Mouse (Mus musculus) bone marrow, adult 2 months (tissue): ENCODE measurements around the gene Parp8. TPM values are rescaled to one million over a fixed set of nuclear protein-coding genes. Genes with fewer than 3 reads are reported as not detected.

ENCODE experiments used
- H3K27ac ChIP-seq: fragments of 200-500 bp; 2 replicates; pipeline ENCODE4 v1.5.1; 2012; ENCODE audit warnings: low read depth, mild to moderate bottlenecking, control low read depth, inconsistent platforms, low read length; ENCODE audit not compliant: control insufficient read depth, poor library complexity, insufficient read depth
- H3K4me1 ChIP-seq: fragments of 200-500 bp; 2 replicates; pipeline ENCODE4 v1.6.1; 2011; ENCODE audit warnings: low read length; ENCODE audit not compliant: control insufficient read depth, insufficient read depth
- H3K4me3 ChIP-seq: fragments of 200-500 bp; replicated peaks from 2 replicates; pipeline ENCODE3; 2011; ENCODE audit warnings: mild to moderate bottlenecking, low read depth, low read length, control low read depth; ENCODE audit not compliant: control insufficient read depth
- CTCF ChIP-seq: fragments of 200-500 bp; IDR thresholded peaks from 2 replicates; pipeline ENCODE4 v1.5.1; 2011; ENCODE audit warnings: low read length, control low read depth; ENCODE audit not compliant: control insufficient read depth, insufficient read depth
- POLR2A ChIP-seq: fragments of 200-500 bp; IDR thresholded peaks from 2 replicates; pipeline ENCODE4 v1.6.1; 2011; ENCODE audit warnings: low read depth, mild to moderate bottlenecking, control low read depth, low read length, borderline replicate concordance; ENCODE audit not compliant: control insufficient read depth
- WGBS: fragments of 180-500 bp; shearing (Covaris S2); methylation state at CpG from one replicate; pipeline ENCODE4 v1.1.7; 2018; 5-methylcytosine and 5-hydroxymethylcytosine counted together
- polyA plus RNA-seq: library from polyadenylated mRNA; stranded (reverse); fragments of >200 nt; gene quantifications from 2 replicates; pipeline ENCODE4 v1.2.4, GENCODE M21; 2011; ENCODE audit warnings: low replicate concordance; ENCODE audit not compliant: missing spikeins, insufficient read depth, insufficient read length

The Parp8 gene
- polyA plus RNA-seq: 13.0 and 31.9 TPM in 2 replicates

DNA sequence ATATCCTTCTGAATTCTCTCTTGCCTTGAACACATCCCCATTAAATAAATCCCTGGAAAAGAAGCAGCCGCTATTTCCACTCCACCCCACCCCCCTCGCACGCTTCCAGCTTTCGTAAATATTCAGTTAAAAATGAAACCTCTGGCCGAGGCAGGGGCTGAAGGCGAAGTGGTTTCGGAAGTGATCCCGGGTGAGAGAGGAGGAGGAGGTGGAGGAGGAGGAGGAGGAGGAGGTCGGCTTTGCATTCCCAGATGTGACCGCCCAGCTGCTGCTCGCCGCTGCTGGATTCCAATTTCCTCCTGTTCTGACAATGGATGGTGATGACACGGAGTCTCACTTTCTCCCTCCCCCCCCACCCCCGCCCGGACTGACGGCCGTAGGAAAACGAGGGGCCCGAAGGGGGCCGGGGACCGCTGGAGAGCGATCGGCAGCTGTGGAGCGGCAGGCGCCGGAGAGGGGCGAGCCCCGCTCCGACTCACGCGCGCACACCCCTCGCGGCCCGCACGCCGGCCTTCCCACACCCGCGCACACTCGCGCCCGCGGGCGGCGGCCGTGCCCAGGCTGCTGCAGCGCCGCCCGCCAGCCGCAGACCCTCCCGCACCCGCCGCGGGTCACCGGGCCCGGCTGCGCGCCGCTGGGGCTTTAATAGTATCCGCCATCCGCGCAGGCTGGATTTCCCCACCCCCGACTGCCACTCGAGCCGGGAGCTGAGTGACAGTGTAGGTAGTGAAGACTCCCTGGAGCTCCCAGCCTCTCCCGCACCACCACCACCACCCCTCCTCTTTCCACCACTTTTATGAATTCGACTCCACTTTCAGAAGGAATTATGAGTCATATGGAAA is at the start of gene Parp8:
TSS of gene Parp8 (minus strand) at position 312 of the 842 bp plus-strand sequence.
- H3K4me3 ChIP-seq: peak within 1 kb of the TSS; percentile 99
- H3K4me1 ChIP-seq: peaks cover 3% of the 10 kb centered on the region; the same call in 1 of the 2 replicates
- WGBS: 1% methylated on average over 65 of the region's 67 CpGs
- peak within 1 kb of the TSS; percentile 99 for H3K27ac ChIP-seq
- TF ChIP-seq POLR2A: peak; percentile 34; the same call in 1 of the 2 replicates
- TF ChIP-seq CTCF: no peak

DNA sequence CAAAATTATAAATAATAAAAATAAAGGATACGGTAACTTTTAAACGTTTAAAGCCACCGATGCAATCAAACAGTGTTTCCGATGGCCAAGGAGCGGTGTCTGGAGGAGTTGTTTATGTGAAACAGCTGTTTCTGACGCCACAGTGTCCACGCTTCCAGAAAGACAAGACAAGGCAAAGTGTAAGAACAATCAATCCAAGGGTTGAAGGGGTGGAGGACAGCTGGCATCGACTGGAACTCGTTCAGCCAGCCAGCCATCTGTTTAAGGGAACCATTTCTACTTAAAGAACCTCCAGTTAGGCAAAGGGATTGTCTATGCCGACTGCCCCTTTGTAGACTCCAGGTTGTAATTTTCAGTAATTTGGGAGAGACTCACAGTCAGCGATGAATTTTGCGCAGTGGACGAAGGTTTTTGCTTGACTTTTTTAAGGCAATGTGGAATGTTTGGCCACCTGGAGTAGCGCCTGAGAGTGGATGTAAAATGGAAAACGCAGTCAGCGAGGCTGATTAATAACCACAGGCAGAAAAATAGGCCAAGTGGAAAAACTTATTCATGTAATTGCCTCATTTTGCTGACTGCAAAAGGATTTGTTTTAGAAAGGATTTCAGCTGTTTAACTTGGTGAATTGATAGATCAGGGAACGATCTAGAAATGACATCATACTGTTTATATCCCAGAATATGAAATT is 37.4 kb upstream of the Parp8 start:
- WGBS: 90% methylated on average over 17 of the region's 17 CpGs
- no peak overlapping the region for H3K4me3 ChIP-seq
- no peak for TF ChIP-seq CTCF
- TF ChIP-seq POLR2A: no peak
- H3K4me1 ChIP-seq: no peaks in the 10 kb centered on the region
- no peak overlapping the region for H3K27ac ChIP-seq

DNA sequence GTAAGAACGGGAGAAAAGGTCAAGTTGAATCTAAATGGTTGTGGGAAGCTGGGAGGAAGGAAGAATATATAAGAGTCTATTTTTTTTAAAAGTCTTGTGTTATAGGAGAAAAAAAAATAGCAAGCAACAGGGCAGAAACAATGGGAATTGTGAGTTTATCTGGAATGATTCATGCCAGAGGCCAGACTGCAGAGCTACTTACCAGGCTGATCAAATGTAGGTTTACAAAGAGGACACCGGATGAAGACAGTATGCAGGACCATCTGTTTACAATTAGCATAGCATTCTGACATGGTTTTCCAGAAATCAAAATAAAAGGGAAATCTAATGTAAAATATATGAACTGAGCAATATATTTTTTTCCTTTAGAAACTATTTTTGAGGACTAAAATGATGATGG is 31.1 kb upstream of the Parp8 start:
- TF ChIP-seq CTCF (no peak), POLR2A (no peak)
- no peak overlapping the region for H3K27ac ChIP-seq
- H3K4me1 ChIP-seq: peaks cover 3% of the 10 kb centered on the region; the same call in 1 of the 2 replicates
- no peak overlapping the region for H3K4me3 ChIP-seq
- 74% methylated on average over 2 of the region's 2 CpGs for WGBS

DNA sequence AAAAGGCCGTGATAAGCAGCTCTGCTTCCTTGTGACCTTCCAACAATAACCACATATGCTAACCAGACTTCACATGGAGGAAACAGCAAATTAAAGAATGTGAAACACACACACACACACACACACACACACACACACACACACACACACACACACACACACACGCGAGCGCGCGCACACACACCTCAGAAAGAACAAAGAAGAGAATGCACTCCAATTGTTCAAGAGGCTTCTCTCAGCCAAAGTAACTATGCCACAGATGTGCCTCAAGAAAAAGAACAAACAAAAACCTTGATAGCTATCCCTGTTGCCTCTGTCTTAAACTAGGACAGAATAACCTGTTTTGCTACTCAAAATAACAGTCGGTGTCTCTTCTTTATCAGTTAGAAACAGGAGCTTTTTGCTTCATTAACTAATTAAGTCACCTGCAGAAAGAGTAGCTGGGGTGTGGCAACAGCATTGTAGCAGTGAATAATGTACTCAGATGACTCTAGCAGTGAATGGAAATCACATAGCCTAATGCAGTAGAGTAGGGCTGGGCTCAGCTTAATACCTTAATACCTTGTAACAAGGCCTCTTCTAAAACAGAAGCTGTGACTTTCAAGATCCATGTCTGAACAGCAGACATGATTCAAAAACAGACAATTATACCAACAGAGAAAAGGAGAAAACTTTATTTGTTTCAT is 29.6 kb upstream of the Parp8 start:
- TF ChIP-seq CTCF: no peak
- no peak for TF ChIP-seq POLR2A
- WGBS: 52% methylated on average over 7 of the region's 7 CpGs
- Histone ChIP-seq H3K4me1 (peaks cover 3% of the 10 kb centered on the region), H3K4me3 (no peak overlapping the region), H3K27ac (no peak overlapping the region)

DNA sequence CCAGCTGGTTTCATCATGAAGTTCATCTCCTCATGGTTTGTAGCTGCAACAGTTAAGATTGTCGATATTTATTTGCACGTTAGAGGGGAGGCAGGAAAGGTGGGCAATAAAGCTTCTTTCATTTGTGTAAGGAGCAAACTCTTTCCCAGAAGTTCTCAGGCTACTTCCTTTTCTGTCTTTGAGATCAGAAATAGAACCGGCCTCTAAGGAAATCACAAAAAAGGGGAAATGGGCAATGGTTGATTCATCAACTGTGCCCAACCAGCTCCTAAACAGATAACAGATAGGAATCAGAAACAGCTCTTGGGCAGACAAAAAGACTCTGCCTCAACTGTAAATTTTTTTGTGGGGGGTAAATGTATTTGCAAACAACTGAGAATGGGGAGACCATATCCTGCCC is 27.4 kb upstream of the Parp8 start:
- peaks cover 4% of the 10 kb centered on the region for H3K4me1 ChIP-seq
- TF ChIP-seq POLR2A: no peak
- H3K27ac ChIP-seq: no peak overlapping the region
- H3K4me3 ChIP-seq: no peak overlapping the region
- WGBS: 3% methylated on average over 3 of the region's 3 CpGs

DNA sequence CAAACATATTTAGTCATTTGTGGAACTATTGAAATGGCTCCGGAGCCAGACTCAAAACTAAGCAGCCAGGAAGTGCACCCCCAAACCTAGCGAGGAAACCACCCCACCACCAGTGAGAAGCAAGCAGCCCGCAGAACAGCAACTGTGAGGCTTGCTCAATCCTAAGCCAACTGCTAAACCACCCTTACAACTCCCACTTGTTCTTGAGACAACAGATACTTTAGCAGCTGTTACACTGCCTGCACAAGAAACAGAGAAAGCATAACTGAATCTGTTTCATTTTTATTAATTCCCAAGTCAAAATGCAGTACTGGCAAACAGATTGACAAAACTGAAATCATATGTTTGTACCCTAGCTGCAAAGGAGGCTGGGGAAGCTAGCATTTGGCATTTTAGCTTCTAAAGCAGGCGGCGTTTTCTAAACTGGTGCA is 23.2 kb upstream of the Parp8 start:
- Histone ChIP-seq H3K4me1 (peaks cover 4% of the 10 kb centered on the region), H3K27ac (peak overlapping the region; percentile 29; the same call in 1 of the 2 replicates), H3K4me3 (no peak overlapping the region)
- TF ChIP-seq CTCF: no peak
- no peak for TF ChIP-seq POLR2A
- 9% methylated on average over 5 of the region's 5 CpGs for WGBS

DNA sequence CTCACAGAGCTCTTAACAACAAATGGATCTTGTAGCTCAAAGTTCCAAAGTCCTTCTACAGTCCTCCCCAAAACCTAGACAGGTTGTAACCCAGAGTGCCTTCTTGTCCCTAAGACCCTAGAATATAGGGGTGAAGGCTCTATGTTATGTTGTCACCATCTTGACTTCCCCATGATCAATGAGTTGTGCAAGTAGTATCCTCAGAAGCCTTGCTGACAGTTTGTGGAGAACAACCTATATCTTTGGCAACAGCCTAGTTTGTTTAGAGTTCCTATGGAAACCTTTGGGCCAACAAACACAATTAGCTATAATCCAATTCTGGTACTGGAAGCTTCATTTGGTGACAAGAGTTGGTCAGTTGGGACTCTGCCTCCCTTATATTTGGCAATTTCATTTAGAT is 18.2 kb upstream of the Parp8 start:
- Histone ChIP-seq H3K4me3 (no peak overlapping the region), H3K4me1 (no peaks in the 10 kb centered on the region; the same call in 1 of the 2 replicates), H3K27ac (no peak overlapping the region)
- TF ChIP-seq CTCF (no peak), POLR2A (no peak)

DNA sequence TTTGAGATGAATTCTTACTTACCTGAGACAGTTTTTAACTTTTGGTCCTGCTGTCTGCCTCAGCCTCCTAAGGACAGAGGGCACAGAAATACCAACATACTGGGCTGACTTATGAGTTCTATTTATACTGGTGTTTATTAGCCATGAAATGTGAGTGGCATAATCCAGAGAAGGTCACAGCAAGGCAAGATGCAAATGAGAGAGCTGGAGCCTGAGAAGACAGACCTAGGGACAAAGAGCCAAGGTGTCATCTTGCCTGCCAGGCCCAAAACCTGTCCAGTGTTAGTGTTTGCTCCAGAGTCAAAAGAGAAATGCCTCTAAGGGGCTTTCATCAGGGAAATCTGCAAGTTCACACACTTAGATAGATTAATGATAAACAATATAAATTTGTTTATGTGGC is 15.7 kb upstream of the Parp8 start:
- H3K27ac ChIP-seq: no peak overlapping the region
- no peak for TF ChIP-seq CTCF
- no peak for TF ChIP-seq POLR2A
- H3K4me1 ChIP-seq: no peaks in the 10 kb centered on the region
- H3K4me3 ChIP-seq: no peak overlapping the region
